Mouse (Mus musculus): Measurements from ENCODE around the gene Noc3l.

The Noc3l gene

GRCm38 (mm10) chr19:38758056-38758455 is 61.0 kb downstream of the Noc3l start:
- DNase-seq: no peak

GRCm38 (mm10) chr19:38757161-38757560 is 61.9 kb downstream of the Noc3l start:
- DNase-seq: no peak

- no peak for DNase-seq
Measured at GRCm38 (mm10) chr19:38750192-38750591, 68.8 kb downstream of the Noc3l start.

GRCm38 (mm10) chr19:38746492-38747014 is 72.5 kb downstream of the Noc3l start:
- no peak for DNase-seq

GRCm38 (mm10) chr19:38745810-38746491 is 73.1 kb downstream of the Noc3l start:
- no peak for DNase-seq

- no peak for DNase-seq
Measured at GRCm38 (mm10) chr19:38744546-38744945, 74.5 kb downstream of the Noc3l start.
